Mouse (Mus musculus): ENCODE results near the gene Osbpl2. TPM values are rescaled to one million over a fixed set of nuclear protein-coding genes. Genes with fewer than 3 reads are reported as not detected.
"Not testable (repeated sequence)": the region's sequence is repeated elsewhere in the genome, so short reads cannot be mapped to it uniquely, and the experiment has no call there.

Gene Osbpl2
- polyA plus RNA-seq, 1 experiment from 2014 or later = 33.0 TPM

DNA sequence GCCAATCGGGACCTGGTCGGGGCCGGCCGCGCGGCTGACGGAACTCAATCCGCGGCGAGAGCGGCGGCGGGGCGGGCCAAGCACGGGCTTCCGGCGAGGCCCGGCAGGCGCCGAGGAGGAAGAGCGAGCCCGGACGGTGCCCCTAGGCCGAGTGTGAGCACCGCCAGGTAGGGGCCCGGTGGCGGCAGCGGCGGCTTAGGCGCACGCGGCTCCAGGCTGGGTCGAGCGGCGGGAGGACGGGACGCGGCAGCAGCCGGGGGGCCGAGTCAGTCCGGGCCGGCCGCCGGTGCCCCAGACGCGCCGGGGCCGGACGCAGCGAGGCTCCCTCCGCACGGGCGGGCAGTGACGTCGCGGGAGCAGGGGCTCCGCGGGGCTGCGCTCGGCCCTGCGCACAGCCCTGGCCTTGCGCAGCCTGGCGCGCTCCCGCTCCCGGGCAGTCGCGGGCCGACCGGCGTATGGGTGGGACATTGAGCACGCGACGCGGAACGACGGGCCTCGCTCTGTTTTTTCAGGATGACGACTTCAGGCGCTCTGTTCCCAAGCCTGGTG, 52.5 kb downstream of the Osbpl2 start:
- Histone ChIP-seq H3K4me2 (ENCODE audit: low read depth, low read length) (peak overlapping the region; percentile 65), H3K4me3 (ENCODE audit: low read depth, low read length) (peak overlapping the region; percentile 99), H3K9me3 (replicated peaks; ENCODE audit: control insufficient read depth, low read length) (no peaks in the 10 kb centered on the region), H3K27ac (replicated peaks; ENCODE audit: low read depth, low read length) (peak overlapping the region; percentile 85), H3K27me3 (ENCODE audit: control insufficient read depth, insufficient read depth, low read length) (no peaks in the 10 kb centered on the region), H3K36me3 (replicated peaks; ENCODE audit: control insufficient read depth, insufficient read depth, low read depth, low read length) (peaks cover 2% of the 10 kb centered on the region), H3K9ac (replicated peaks; ENCODE audit: low read length) (peak overlapping the region; percentile 97), H3K4me1 (ENCODE audit: control insufficient read depth, insufficient read depth, low read length) (peaks cover 3% of the 10 kb centered on the region; the same call in 1 of the 2 replicates)
- 0% methylated on average over 65 of the region's 80 CpGs for WGBS
- DNase-seq (ENCODE audit: low spot score) (no peak), ATAC-seq (replicated peaks; ENCODE audit: insufficient number of reproducible peaks, low FRiP score, low TSS enrichment, low read depth) (peak; percentile 74)

DNA sequence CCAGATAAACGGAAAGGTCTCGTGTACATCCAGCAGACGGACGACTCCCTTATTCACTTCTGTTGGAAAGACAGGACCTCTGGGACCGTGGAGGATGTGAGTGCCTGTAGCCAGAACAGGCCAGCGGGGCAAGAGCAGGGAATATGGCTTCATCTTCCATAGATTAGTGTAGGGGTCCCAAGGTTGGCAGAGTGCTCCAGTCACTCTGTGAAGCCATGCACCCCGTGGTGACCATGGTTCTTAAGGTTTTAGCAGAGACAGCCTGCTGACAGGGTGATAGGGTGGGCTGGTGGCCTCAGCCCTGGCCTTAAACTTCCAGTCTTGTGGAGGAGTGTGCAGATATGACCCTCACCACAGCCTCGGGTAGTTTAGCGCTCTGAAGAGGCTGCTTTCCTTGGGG, 53.0 kb downstream of the Osbpl2 start:
- Histone ChIP-seq H3K27me3 (ENCODE audit: control insufficient read depth, insufficient read depth, low read length) (no peaks in the 10 kb centered on the region), H3K9ac (replicated peaks; ENCODE audit: low read length) (peak overlapping the region; percentile 97), H3K9me3 (replicated peaks; ENCODE audit: control insufficient read depth, low read length) (no peaks in the 10 kb centered on the region), H3K27ac (replicated peaks; ENCODE audit: low read depth, low read length) (no peak overlapping the region), H3K4me2 (ENCODE audit: low read depth, low read length) (peak overlapping the region; percentile 65), H3K36me3 (replicated peaks; ENCODE audit: control insufficient read depth, insufficient read depth, low read depth, low read length) (peaks cover 4% of the 10 kb centered on the region), H3K4me3 (ENCODE audit: low read depth, low read length) (peak overlapping the region; percentile 99), H3K4me1 (ENCODE audit: control insufficient read depth, insufficient read depth, low read length) (peaks cover 3% of the 10 kb centered on the region; the same call in 1 of the 2 replicates)
- 6% methylated on average over 8 of the region's 9 CpGs for WGBS
- DNase-seq (ENCODE audit: low spot score) (no peak), ATAC-seq (replicated peaks; ENCODE audit: insufficient number of reproducible peaks, low FRiP score, low TSS enrichment, low read depth) (no peak)

DNA sequence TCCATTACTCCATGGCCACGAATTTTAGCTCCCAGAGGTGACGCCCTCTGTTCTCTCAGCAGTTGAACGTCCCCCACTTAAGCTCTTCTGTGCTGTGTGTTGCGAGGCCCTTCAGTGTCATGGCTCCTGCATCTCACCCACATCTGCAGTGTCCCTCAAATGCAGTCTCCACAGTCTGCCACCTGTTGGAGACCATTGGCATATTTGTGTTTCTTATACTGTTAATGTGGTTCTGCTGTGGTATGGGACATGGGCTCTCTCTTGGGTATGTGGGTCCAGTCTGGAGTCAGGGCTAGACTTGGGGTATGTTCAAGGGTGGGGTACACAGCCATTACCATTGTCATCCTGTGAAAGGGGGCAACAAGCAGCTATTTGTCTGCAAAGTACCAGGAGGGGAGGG, 54.1 kb downstream of the Osbpl2 start:
- Histone ChIP-seq H3K27ac (replicated peaks; ENCODE audit: low read depth, low read length) (no peak overlapping the region), H3K9ac (replicated peaks; ENCODE audit: low read length) (no peak overlapping the region), H3K36me3 (replicated peaks; ENCODE audit: control insufficient read depth, insufficient read depth, low read depth, low read length) (peaks cover 13% of the 10 kb centered on the region), H3K9me3 (replicated peaks; ENCODE audit: control insufficient read depth, low read length) (no peaks in the 10 kb centered on the region), H3K4me3 (ENCODE audit: low read depth, low read length) (peak overlapping the region; percentile 17), H3K27me3 (ENCODE audit: control insufficient read depth, insufficient read depth, low read length) (no peaks in the 10 kb centered on the region), H3K4me2 (ENCODE audit: low read depth, low read length) (no peak overlapping the region; the same call in 1 of the 2 replicates), H3K4me1 (ENCODE audit: control insufficient read depth, insufficient read depth, low read length) (peaks cover 3% of the 10 kb centered on the region; the same call in 1 of the 2 replicates)
- DNase-seq (ENCODE audit: low spot score) = no peak
- WGBS = 74% methylated on average over 4 of the region's 4 CpGs
- no peak for ATAC-seq (replicated peaks; ENCODE audit: insufficient number of reproducible peaks, low FRiP score, low TSS enrichment, low read depth)

DNA sequence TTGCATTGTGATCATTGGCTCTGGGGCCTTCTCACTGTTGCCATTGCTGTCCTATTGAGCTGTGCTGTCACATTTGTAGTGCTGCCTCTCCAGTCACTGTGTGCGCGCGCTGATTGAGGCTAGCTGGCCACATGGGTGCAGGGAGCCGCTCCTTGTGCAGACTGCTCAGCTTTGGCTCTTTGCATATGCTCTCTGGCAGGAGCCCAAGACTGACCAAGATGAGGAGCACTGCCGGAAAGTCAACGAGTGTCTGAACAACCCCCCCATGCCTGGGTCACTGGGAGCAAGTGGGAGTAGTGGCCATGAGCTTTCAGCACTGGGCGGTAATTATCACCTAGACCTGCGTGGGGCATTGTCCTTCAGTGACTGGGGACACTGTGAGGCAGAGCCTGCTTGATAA, 54.6 kb downstream of the Osbpl2 start:
- not testable (repeated sequence) for DNase-seq (ENCODE audit: low spot score); H3K4me1 ChIP-seq (ENCODE audit: control insufficient read depth, insufficient read depth, low read length); ATAC-seq (replicated peaks; ENCODE audit: insufficient number of reproducible peaks, low FRiP score, low TSS enrichment, low read depth); H3K4me2 ChIP-seq (ENCODE audit: low read depth, low read length); H3K9ac ChIP-seq (replicated peaks; ENCODE audit: low read length); H3K4me3 ChIP-seq (ENCODE audit: low read depth, low read length); H3K9me3 ChIP-seq (replicated peaks; ENCODE audit: control insufficient read depth, low read length); H3K27ac ChIP-seq (replicated peaks; ENCODE audit: low read depth, low read length); H3K27me3 ChIP-seq (ENCODE audit: control insufficient read depth, insufficient read depth, low read length)
- 91% methylated on average over 8 of the region's 8 CpGs for WGBS
- H3K36me3 ChIP-seq (replicated peaks; ENCODE audit: control insufficient read depth, insufficient read depth, low read depth, low read length) = peaks cover 13% of the 10 kb centered on the region

DNA sequence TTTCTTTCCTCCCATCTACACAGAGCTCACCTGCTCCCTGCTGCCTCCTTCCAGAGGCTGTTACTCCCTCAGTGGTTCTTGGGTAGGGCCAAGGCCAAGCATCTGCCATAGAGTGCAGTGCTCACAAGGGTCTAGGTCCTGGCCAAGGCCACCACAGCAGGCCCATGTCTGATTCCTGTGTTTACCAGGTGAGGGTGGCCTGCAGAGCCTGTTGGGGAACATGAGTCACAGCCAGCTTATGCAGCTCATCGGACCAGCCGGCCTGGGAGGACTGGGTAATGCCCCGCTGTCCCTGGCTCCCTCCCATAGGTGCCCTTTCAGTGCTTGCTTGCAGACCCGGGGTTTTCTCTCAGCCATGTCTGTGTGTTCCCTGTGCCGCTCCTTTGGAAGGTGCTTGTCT, 55.0 kb downstream of the Osbpl2 start:
- H3K27ac ChIP-seq (replicated peaks; ENCODE audit: low read depth, low read length) = no peak overlapping the region
- peaks cover 3% of the 10 kb centered on the region; the same call in 1 of the 2 replicates for H3K4me1 ChIP-seq (ENCODE audit: control insufficient read depth, insufficient read depth, low read length)
- no peak overlapping the region for H3K4me2 ChIP-seq (ENCODE audit: low read depth, low read length)
- WGBS = 89% methylated on average over 5 of the region's 5 CpGs
- H3K36me3 ChIP-seq (replicated peaks; ENCODE audit: control insufficient read depth, insufficient read depth, low read depth, low read length) = peaks cover 13% of the 10 kb centered on the region
- H3K9ac ChIP-seq (replicated peaks; ENCODE audit: low read length) = no peak overlapping the region
- no peaks in the 10 kb centered on the region for H3K27me3 ChIP-seq (ENCODE audit: control insufficient read depth, insufficient read depth, low read length)
- no peaks in the 10 kb centered on the region for H3K9me3 ChIP-seq (replicated peaks; ENCODE audit: control insufficient read depth, low read length)
- ATAC-seq (replicated peaks; ENCODE audit: insufficient number of reproducible peaks, low FRiP score, low TSS enrichment, low read depth) (no peak), DNase-seq (ENCODE audit: low spot score) (no peak)
- H3K4me3 ChIP-seq (ENCODE audit: low read depth, low read length) = no peak overlapping the region

DNA sequence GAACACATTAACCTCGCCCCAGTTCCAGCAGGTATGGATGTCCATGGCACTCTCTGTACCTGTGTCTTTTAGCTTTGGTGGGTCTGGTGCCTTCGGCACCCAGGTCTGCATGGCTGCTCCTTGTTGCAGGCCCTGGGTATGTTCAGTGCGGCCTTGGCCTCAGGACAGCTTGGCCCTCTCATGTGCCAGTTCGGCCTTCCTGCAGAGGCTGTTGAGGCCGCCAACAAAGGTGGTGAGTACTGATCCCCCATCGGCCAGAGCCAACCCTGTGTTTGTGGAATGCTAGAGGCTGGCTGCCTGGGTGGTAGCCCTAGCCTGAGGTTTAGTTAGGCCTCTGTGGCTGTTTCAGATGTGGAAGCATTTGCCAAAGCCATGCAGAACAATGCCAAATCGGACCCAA, 56.6 kb downstream of the Osbpl2 start:
- no peak overlapping the region for H3K9ac ChIP-seq (replicated peaks; ENCODE audit: low read length)
- no peak overlapping the region for H3K4me2 ChIP-seq (ENCODE audit: low read depth, low read length)
- no peaks in the 10 kb centered on the region for H3K27me3 ChIP-seq (ENCODE audit: control insufficient read depth, insufficient read depth, low read length)
- no peak for ATAC-seq (replicated peaks; ENCODE audit: insufficient number of reproducible peaks, low FRiP score, low TSS enrichment, low read depth)
- 92% methylated on average over 7 of the region's 7 CpGs for WGBS
- no peak overlapping the region for H3K27ac ChIP-seq (replicated peaks; ENCODE audit: low read depth, low read length)
- DNase-seq (ENCODE audit: low spot score) = no peak
- peaks cover 13% of the 10 kb centered on the region for H3K36me3 ChIP-seq (replicated peaks; ENCODE audit: control insufficient read depth, insufficient read depth, low read depth, low read length)
- H3K4me3 ChIP-seq (ENCODE audit: low read depth, low read length) = no peak overlapping the region
- H3K9me3 ChIP-seq (replicated peaks; ENCODE audit: control insufficient read depth, low read length) = no peaks in the 10 kb centered on the region
- H3K4me1 ChIP-seq (ENCODE audit: control insufficient read depth, insufficient read depth, low read length) = peaks cover 3% of the 10 kb centered on the region; the same call in 1 of the 2 replicates

DNA sequence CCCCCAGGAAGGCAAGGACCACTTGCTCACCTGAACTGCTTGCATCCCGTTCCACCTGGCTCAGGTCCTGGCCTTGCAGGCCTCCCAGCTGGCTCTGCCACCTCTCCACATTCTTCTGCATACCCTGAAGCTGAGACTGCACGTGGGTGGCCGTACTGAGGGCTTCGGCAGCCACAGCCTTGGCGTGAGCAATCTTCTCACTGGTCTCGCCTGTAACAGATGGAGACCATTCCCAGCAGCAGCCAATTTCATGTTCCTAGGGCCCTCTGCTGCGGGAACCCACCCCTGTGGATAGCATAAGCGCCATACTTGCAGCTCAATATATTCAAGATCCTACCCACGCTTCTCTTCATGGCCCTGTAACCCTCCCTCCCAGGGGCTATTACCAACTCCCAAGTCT, 62.4 kb downstream of the Osbpl2 start:
- WGBS = 83% methylated on average over 9 of the region's 9 CpGs
- H3K36me3 ChIP-seq (replicated peaks; ENCODE audit: control insufficient read depth, insufficient read depth, low read depth, low read length) = peaks cover 11% of the 10 kb centered on the region

DNA sequence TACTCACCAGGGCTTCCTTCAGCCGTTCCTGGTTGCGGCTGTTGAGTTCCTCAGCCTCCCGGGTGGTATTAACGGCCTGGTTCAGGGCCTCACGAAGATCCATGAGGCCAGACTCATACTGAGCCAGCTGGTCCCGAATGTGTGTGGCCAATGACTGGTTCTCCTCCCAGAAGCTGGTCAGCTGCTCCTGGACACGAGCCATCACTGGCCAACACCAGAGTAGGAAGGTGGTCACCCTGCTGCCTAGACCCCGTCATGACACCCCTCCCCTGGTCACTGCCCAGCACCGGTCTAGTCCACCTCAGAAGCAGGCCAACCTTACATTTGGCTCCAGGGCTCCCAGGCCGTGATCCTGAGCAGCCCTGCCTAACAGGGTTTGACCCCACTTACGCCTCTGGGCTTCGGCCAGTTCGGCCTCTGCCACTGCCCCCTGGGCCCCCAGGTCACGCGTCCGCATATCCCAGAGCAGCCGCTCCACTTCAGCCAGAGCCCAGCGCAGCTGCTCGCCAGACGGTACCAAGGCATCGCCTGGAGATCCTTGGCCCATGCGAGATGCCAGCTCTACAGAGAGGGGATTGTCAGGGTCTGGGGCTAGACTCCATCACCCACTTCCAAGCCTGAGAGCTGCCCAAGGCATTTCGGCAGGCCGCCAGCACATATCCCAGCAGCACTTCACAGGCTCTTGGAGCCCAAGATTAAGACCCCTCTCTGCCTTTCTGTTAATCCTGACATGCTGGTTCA, 65.1 kb downstream of the Osbpl2 start:
- ATAC-seq (replicated peaks; ENCODE audit: insufficient number of reproducible peaks, low FRiP score, low TSS enrichment, low read depth) (no peak), DNase-seq (ENCODE audit: low spot score) (no peak)
- no peak overlapping the region for H3K27ac ChIP-seq (replicated peaks; ENCODE audit: low read depth, low read length)
- no peak overlapping the region for H3K4me3 ChIP-seq (ENCODE audit: low read depth, low read length)
- no peaks in the 10 kb centered on the region for H3K9me3 ChIP-seq (replicated peaks; ENCODE audit: control insufficient read depth, low read length)
- no peaks in the 10 kb centered on the region for H3K27me3 ChIP-seq (ENCODE audit: control insufficient read depth, insufficient read depth, low read length)
- H3K4me1 ChIP-seq (ENCODE audit: control insufficient read depth, insufficient read depth, low read length) = no peaks in the 10 kb centered on the region
- H3K9ac ChIP-seq (replicated peaks; ENCODE audit: low read length) = no peak overlapping the region
- no peaks in the 10 kb centered on the region for H3K36me3 ChIP-seq (replicated peaks; ENCODE audit: control insufficient read depth, insufficient read depth, low read depth, low read length)
- no peak overlapping the region for H3K4me2 ChIP-seq (ENCODE audit: low read depth, low read length)
- WGBS = 73% methylated on average over 24 of the region's 24 CpGs

More for the DNA sequence above, 62.4 kb downstream of the Osbpl2 start:
- Histone ChIP-seq H3K9me3 (replicated peaks; ENCODE audit: control insufficient read depth, low read length) (no peaks in the 10 kb centered on the region), H3K9ac (replicated peaks; ENCODE audit: low read length) (no peak overlapping the region), H3K27me3 (ENCODE audit: control insufficient read depth, insufficient read depth, low read length) (no peaks in the 10 kb centered on the region), H3K27ac (replicated peaks; ENCODE audit: low read depth, low read length) (no peak overlapping the region), H3K4me2 (ENCODE audit: low read depth, low read length) (no peak overlapping the region), H3K4me3 (ENCODE audit: low read depth, low read length) (no peak overlapping the region), H3K4me1 (ENCODE audit: control insufficient read depth, insufficient read depth, low read length) (no peaks in the 10 kb centered on the region)
- ATAC-seq (replicated peaks; ENCODE audit: insufficient number of reproducible peaks, low FRiP score, low TSS enrichment, low read depth) (no peak), DNase-seq (ENCODE audit: low spot score) (no peak)

All from embryonic facial prominence, embryonic 11.5 days (tissue).